Mouse (Mus musculus): ENCODE measurements at regions not wholly inside any gene's neighbourhood (a gene's known extent, or its start where the extent isn't known, plus 50 kb on each side); places are given as distances from the start of the nearest gene placed in this dataset.

DNA sequence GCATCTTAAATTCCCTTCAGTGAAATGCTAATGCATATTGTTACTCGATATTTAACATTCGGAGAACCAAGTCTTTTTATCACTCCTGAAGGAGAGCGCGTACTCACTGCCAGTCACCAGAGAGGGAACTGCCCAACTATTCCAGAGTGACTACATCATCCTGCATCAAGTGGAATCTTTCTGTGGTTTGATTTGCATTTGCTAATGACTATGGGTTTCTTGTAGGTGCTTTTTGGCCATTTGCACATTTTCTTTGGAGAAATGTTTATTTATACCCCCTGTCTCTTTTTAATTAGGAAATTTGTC is 249.3 kb upstream of the Rnaseh2b start:
- no peak for DNase-seq (ENCODE audit: low read depth, low spot score)
- H3K9ac ChIP-seq (ENCODE audit: control insufficient read depth, low read depth, low read length, poor library complexity, severe bottlenecking): no peak overlapping the region
- no peak overlapping the region for H3K4me3 ChIP-seq (ENCODE audit: control insufficient read depth in 1 of 2, insufficient read depth in 1 of 2, low read depth in 2 of 2, low read length in 2 of 2)
- no peaks in the 10 kb centered on the region; a peak in 2 of 4 replicates for H3K27me3 ChIP-seq (ENCODE audit: control insufficient read depth in 1 of 2, insufficient read depth in 2 of 2, low read length in 2 of 2)
- H3K36me3 ChIP-seq (ENCODE audit: control insufficient read depth in 1 of 2, insufficient read depth in 2 of 2, low read length in 2 of 2): no peaks in the 10 kb centered on the region
- H3K79me2 ChIP-seq (ENCODE audit: control insufficient read depth, insufficient read depth, low read length, poor library complexity): no peaks in the 10 kb centered on the region; the same call in 1 of the 2 replicates
- TF ChIP-seq RAD21 (IDR thresholded peaks at IDR 0.05; ENCODE audit: low read depth, low read length): no peak
- TF ChIP-seq TBP (IDR thresholded peaks at IDR 0.05; ENCODE audit: low read depth, low read length): no peak
- no peak overlapping the region for H3K27ac ChIP-seq (ENCODE audit: control insufficient read depth, low read depth, low read length)
- no peaks in the 10 kb centered on the region for H3K9me3 ChIP-seq (replicated peaks; ENCODE audit: insufficient read depth, low read length)
- H3K4me1 ChIP-seq (ENCODE audit: control insufficient read depth in 1 of 2, insufficient read depth in 2 of 2, low read length in 2 of 2): no peaks in the 10 kb centered on the region

GRCm38 (mm10) chr14:62050941-62051340 is 241.4 kb upstream of the Rnaseh2b start:
- Histone ChIP-seq H3K4me3 (ENCODE audit: control insufficient read depth in 1 of 2, insufficient read depth in 1 of 2, low read depth in 2 of 2, low read length in 2 of 2) (no peak overlapping the region), H3K9ac (ENCODE audit: control insufficient read depth, low read depth, low read length, poor library complexity, severe bottlenecking) (no peak overlapping the region)
- TF ChIP-seq POLR2AphosphoS2 (IDR thresholded peaks at IDR 0.05; ENCODE audit: low read length) (no peak), USF2 (IDR thresholded peaks at IDR 0.05; ENCODE audit: borderline replicate concordance in 1 of 2, insufficient read depth in 1 of 2, low read depth in 1 of 2, low read length in 2 of 2) (no peak), RCOR1 (IDR thresholded peaks at IDR 0.05; ENCODE audit: low read depth, low read length) (no peak), MXI1 (IDR thresholded peaks at IDR 0.05; ENCODE audit: low read depth, low read length) (no peak), TCF12 (IDR thresholded peaks at IDR 0.05; ENCODE audit: low read depth, low read length) (no peak), EP300 (IDR thresholded peaks at IDR 0.05; ENCODE audit: low read depth in 1 of 2, low read length in 2 of 2) (no peak), E2F4 (IDR thresholded peaks at IDR 0.05; ENCODE audit: borderline replicate concordance, low read depth, low read length) (no peak), BHLHE40 (IDR thresholded peaks at IDR 0.05; ENCODE audit: borderline replicate concordance, low read depth, low read length) (no peak), NRF1 (IDR thresholded peaks at IDR 0.05; ENCODE audit: insufficient read depth, low read depth, low read length, poor library complexity, severe bottlenecking) (no peak), MAX (IDR thresholded peaks at IDR 0.05; ENCODE audit: low read length) (no peak), GATA1 (IDR thresholded peaks at IDR 0.05; ENCODE audit: low read depth, low read length) (no peak), JUND (IDR thresholded peaks at IDR 0.05; ENCODE audit: low read depth, low read length) (no peak), CTCF (IDR thresholded peaks at IDR 0.05 in 2 of 3, conservative IDR thresholded peaks at IDR 0.05 in 1 of 3; ENCODE audit: control insufficient read depth in 1 of 3, insufficient read depth in 1 of 3, low read depth in 2 of 3, low read length in 3 of 3, poor library complexity in 1 of 3, severe bottlenecking in 1 of 3) (no peak), SMC3 (IDR thresholded peaks at IDR 0.05; ENCODE audit: low read depth, low read length) (no peak), SIN3A (IDR thresholded peaks at IDR 0.05; ENCODE audit: low read length) (no peak), ZNF384 (IDR thresholded peaks at IDR 0.05; ENCODE audit: low read depth, low read length) (no peak), TBP (IDR thresholded peaks at IDR 0.05; ENCODE audit: low read depth, low read length) (no peak)

More at GRCm38 (mm10) chr14:62050941-62051340, 241.4 kb upstream of the Rnaseh2b start:
- Histone ChIP-seq H3K36me3 (ENCODE audit: control insufficient read depth in 1 of 2, insufficient read depth in 2 of 2, low read length in 2 of 2) (no peaks in the 10 kb centered on the region), H3K4me1 (ENCODE audit: control insufficient read depth in 1 of 2, insufficient read depth in 2 of 2, low read length in 2 of 2) (no peaks in the 10 kb centered on the region), H3K27ac (ENCODE audit: control insufficient read depth, low read depth, low read length) (no peak overlapping the region), H3K9me3 (replicated peaks; ENCODE audit: insufficient read depth, low read length) (no peaks in the 10 kb centered on the region), H3K79me2 (ENCODE audit: control insufficient read depth, insufficient read depth, low read length, poor library complexity) (no peaks in the 10 kb centered on the region), H3K27me3 (ENCODE audit: control insufficient read depth in 1 of 2, insufficient read depth in 2 of 2, low read length in 2 of 2) (peaks cover 0 to 1% of the 10 kb centered on the region in 2 experiments; a peak in 2 of 4 replicates)
- no peak for DNase-seq (ENCODE audit: low read depth, low spot score)

Data from MEL (cell line).